In the genomic region with DNA sequence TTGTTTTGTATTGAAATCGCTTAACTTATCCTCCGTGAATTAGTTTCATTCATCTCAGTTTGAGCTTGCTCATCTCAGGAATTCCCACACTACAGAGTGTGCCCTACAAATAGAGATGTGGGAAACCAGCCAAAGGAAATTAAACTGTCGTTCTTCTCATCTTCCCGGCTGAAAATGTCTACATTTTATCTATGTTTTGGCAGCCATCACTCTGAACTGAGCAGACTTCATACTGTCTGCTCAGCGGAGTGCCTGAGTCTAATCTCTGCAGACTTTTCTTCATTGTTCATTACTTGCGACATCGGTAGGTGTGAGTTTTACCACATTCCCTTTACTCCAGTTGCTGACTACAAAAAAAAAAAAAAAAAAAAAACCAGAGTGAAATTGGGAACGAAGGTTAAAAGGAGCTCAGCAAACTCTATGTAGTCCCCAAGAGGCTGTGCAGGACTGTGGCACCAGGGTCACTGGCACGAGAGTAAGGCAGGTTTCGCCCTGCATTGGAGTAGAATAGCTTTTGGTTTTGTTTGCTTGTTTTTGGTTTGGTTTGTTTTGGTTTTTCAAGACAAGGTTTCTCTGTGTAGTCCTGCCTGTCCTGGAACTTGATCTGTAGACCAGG, we compare ENCODE assay signal across 23 mouse cellular contexts. TPM values are rescaled to one million over a fixed set of nuclear protein-coding genes. Genes with fewer than 3 reads are reported as not detected.
DNase-seq lines count a peak whose midpoint lies in the region; ATAC-seq and TF ChIP-seq lines count a peak whose summit lies in the region.
"Had no signal": no experiment of that assay in that cellular context is flagged by ENCODE, and none has a peak within 500 bp of the region (broad histone marks: within the 10 kb centered on the region; RNA-seq: fewer than 3 reads in every experiment).

No protein-coding gene starts in this region.

- no peaks in the 10 kb centered on the region for H3K79me2 ChIP-seq in liver, adult 2 months (ENCODE audit: control insufficient read depth, insufficient read depth, low read length)

- 62% methylated on average over 10 of the region's 10 CpGs for WGBS in forebrain, embryonic 15.5 days
- 80% methylated on average over 10 of the region's 10 CpGs for WGBS in forebrain, embryonic 12.5 days
- WGBS in liver, adult 2 months = 25% methylated on average over 10 of the region's 10 CpGs
- WGBS in liver, embryonic 12.5 days (ENCODE audit: insufficient replicate concordance) = 64% methylated on average over 10 of the region's 10 CpGs
- WGBS in forebrain, postnatal 0 days = 49% methylated on average over 10 of the region's 10 CpGs

- H3K4me2 ChIP-seq in forebrain, embryonic 15.5 days (replicated peaks) = no peak overlapping the region
- H3K4me2 ChIP-seq in forebrain, embryonic 12.5 days = no peak overlapping the region
- no peak overlapping the region for H3K4me2 ChIP-seq in liver, embryonic 12.5 days
- H3K4me2 ChIP-seq in forebrain, postnatal 0 days (ENCODE audit: low read depth) = no peak overlapping the region
- H3K4me2 ChIP-seq: embryonic facial prominence, embryonic 12.5 days; hindbrain, embryonic 13.5 days; limb, embryonic 15.5 days; midbrain, embryonic 11.5 days had no signal

- H3K4me1 ChIP-seq in forebrain, embryonic 15.5 days = no peaks in the 10 kb centered on the region; the same call in 1 of the 2 replicates
- H3K4me1 ChIP-seq in forebrain, embryonic 12.5 days = no peaks in the 10 kb centered on the region
- no peaks in the 10 kb centered on the region; the same call in 1 of the 2 replicates for H3K4me1 ChIP-seq in liver, adult 2 months (ENCODE audit: control insufficient read depth, insufficient read depth, low read length)
- H3K4me1 ChIP-seq in liver, embryonic 12.5 days = peaks cover 26% of the 10 kb centered on the region
- H3K4me1 ChIP-seq in forebrain, postnatal 0 days (ENCODE audit: insufficient read depth) = no peaks in the 10 kb centered on the region
- H3K4me1 ChIP-seq: embryonic facial prominence, embryonic 12.5 days; limb, embryonic 10.5 days; limb, embryonic 15.5 days had no signal

- no peaks in the 10 kb centered on the region for H3K36me3 ChIP-seq in forebrain, embryonic 15.5 days
- no peaks in the 10 kb centered on the region for H3K36me3 ChIP-seq in forebrain, embryonic 12.5 days (replicated peaks)
- no peaks in the 10 kb centered on the region for H3K36me3 ChIP-seq in liver, adult 2 months (ENCODE audit: control insufficient read depth, insufficient read depth, low read length)
- no peaks in the 10 kb centered on the region for H3K36me3 ChIP-seq in liver, embryonic 12.5 days
- no peaks in the 10 kb centered on the region for H3K36me3 ChIP-seq in forebrain, postnatal 0 days (ENCODE audit: insufficient read depth)
- H3K36me3 ChIP-seq: embryonic facial prominence, embryonic 12.5 days; hindbrain, embryonic 13.5 days; limb, embryonic 10.5 days; limb, embryonic 15.5 days had no signal

- peak; percentile 48; the same call in 1 of the 2 replicates for ATAC-seq in forebrain, embryonic 15.5 days (replicated peaks)
- no peak for ATAC-seq in forebrain, embryonic 12.5 days (ENCODE audit: low FRiP score)
- no peak for ATAC-seq in liver, embryonic 12.5 days
- peak; percentile 79; the same call in 1 of the 2 replicates for ATAC-seq in forebrain, postnatal 0 days
- ATAC-seq: intestine, embryonic 16.5 days; midbrain, embryonic 16.5 days had no signal

- H3K27ac ChIP-seq in forebrain, embryonic 15.5 days (replicated peaks) = no peak overlapping the region
- no peak overlapping the region for H3K27ac ChIP-seq in forebrain, embryonic 12.5 days
- H3K27ac ChIP-seq in liver, adult 2 months (replicated peaks; ENCODE audit: insufficient read depth, low read depth, low read length) = no peak overlapping the region
- H3K27ac ChIP-seq in liver, embryonic 12.5 days = no peak overlapping the region
- H3K27ac ChIP-seq in forebrain, postnatal 0 days (ENCODE audit: low read depth, low read length) = no peak overlapping the region
- H3K27ac ChIP-seq: embryonic facial prominence, embryonic 12.5 days; hindbrain, embryonic 13.5 days; limb, embryonic 10.5 days; limb, embryonic 15.5 days had no signal

- H3K9me3 ChIP-seq in forebrain, embryonic 15.5 days = no peaks in the 10 kb centered on the region
- H3K9me3 ChIP-seq in forebrain, embryonic 12.5 days = no peaks in the 10 kb centered on the region
- no peaks in the 10 kb centered on the region for H3K9me3 ChIP-seq in liver, embryonic 12.5 days (replicated peaks)
- H3K9me3 ChIP-seq in forebrain, postnatal 0 days (ENCODE audit: low read length) = no peaks in the 10 kb centered on the region
- H3K9me3 ChIP-seq: embryonic facial prominence, embryonic 12.5 days; hindbrain, embryonic 13.5 days; limb, embryonic 10.5 days; limb, embryonic 15.5 days had no signal

- peak; percentile 54 for DNase-seq in liver, adult 2 months (ENCODE audit: extremely low read depth, low read depth, low spot score)
- DNase-seq in brain, adult 2 months (ENCODE audit: low read depth, low spot score) = peak; percentile 24
- peak; percentile 39 for DNase-seq in forebrain, postnatal 0 days
- no peak for DNase-seq in layer of hippocampus, adult 9-11 months
- DNase-seq: B cell, adult 2 months; cerebellum, adult 11-12 months; cerebellum, adult 9-11 months; embryo, embryonic 11 days; heart, postnatal 4 days; kidney, postnatal 25 days; lung, postnatal 36 days; thymus, adult 2 months; thymus, postnatal 36 days had no signal

- no peak overlapping the region for H3K9ac ChIP-seq in forebrain, embryonic 15.5 days (replicated peaks)
- no peak overlapping the region for H3K9ac ChIP-seq in forebrain, embryonic 12.5 days
- H3K9ac ChIP-seq in liver, adult 2 months (ENCODE audit: low read depth, low read length) = no peak overlapping the region
- no peak overlapping the region for H3K9ac ChIP-seq in liver, embryonic 12.5 days
- no peak overlapping the region for H3K9ac ChIP-seq in forebrain, postnatal 0 days
- H3K9ac ChIP-seq: embryonic facial prominence, embryonic 12.5 days; hindbrain, embryonic 13.5 days; limb, embryonic 15.5 days had no signal

- H3K4me3 ChIP-seq in forebrain, embryonic 15.5 days = no peak overlapping the region
- no peak overlapping the region for H3K4me3 ChIP-seq in forebrain, embryonic 12.5 days (replicated peaks)
- H3K4me3 ChIP-seq in liver, adult 2 months (ENCODE audit: insufficient read depth, low read depth, low read length) = no peak overlapping the region
- no peak overlapping the region for H3K4me3 ChIP-seq in liver, embryonic 12.5 days
- H3K4me3 ChIP-seq in forebrain, postnatal 0 days (ENCODE audit: low read depth, low read length) = no peak overlapping the region
- H3K4me3 ChIP-seq: embryonic facial prominence, embryonic 12.5 days; hindbrain, embryonic 13.5 days; limb, embryonic 10.5 days; limb, embryonic 15.5 days had no signal

- TF ChIP-seq CTCF in liver, adult 2 months (IDR thresholded peaks at IDR 0.05; ENCODE audit: low read depth, low read length) = no peak
- TF ChIP-seq CTCF in forebrain, postnatal 0 days (IDR thresholded peaks at IDR 0.05; ENCODE audit: low read depth) = no peak

- TF ChIP-seq POLR2A in liver, adult 2 months (IDR thresholded peaks at IDR 0.05; ENCODE audit: extremely low read depth, insufficient read depth, low read length) = no peak

- H3K27me3 ChIP-seq in forebrain, embryonic 15.5 days = no peaks in the 10 kb centered on the region
- H3K27me3 ChIP-seq in forebrain, embryonic 12.5 days = no peaks in the 10 kb centered on the region
- no peaks in the 10 kb centered on the region for H3K27me3 ChIP-seq in liver, adult 2 months (ENCODE audit: control insufficient read depth, insufficient read depth, low read length)
- no peaks in the 10 kb centered on the region for H3K27me3 ChIP-seq in liver, embryonic 12.5 days (replicated peaks)
- H3K27me3 ChIP-seq in forebrain, postnatal 0 days (ENCODE audit: insufficient read depth, low read length) = no peaks in the 10 kb centered on the region
- H3K27me3 ChIP-seq: embryonic facial prominence, embryonic 12.5 days; hindbrain, embryonic 13.5 days; limb, embryonic 15.5 days had no signal

RNA-seq across cellular contexts. Expression of a gene that starts 43.4 kb away (rescaled TPM):
- polyA plus RNA-seq in forebrain, embryonic 15.5 days (2015; fragmentation: Nextera tagmentation; extraction: Ambion mirVana) = 0.41 and 2.2 TPM in 2 replicates
- 1.4 and 1.7 TPM in 2 replicates for polyA plus RNA-seq in forebrain, embryonic 12.5 days (2016; fragmentation: Nextera tagmentation; extraction: Ambion mirVana)
- 3.1 and 4.0 TPM in 2 replicates for total RNA-seq in liver, adult 2 months (2014; rRNA removed)
- polyA plus RNA-seq in liver, adult 2 months (2012; rRNA removed) = 0.37 and 0.61 TPM in 2 replicates
- 1.9 and 2.2 TPM in 2 replicates for polyA plus RNA-seq in liver, embryonic 12.5 days (2016; fragmentation: Nextera tagmentation; extraction: Ambion mirVana)
- 0.92 and 2.9 TPM in 2 replicates for total RNA-seq in forebrain, postnatal 0 days (2014; rRNA removed)
- polyA plus RNA-seq in forebrain, postnatal 0 days (2015; fragmentation: Nextera tagmentation; extraction: Ambion mirVana) = 0.75 and 0.93 TPM in 2 replicates

Comparison
In these comparisons a context has a peak if more than half of its experiments do, and no peak if none do; other contexts are left out.
1. ATAC-seq: peak in forebrain, embryonic 15.5 days (single experiment) and forebrain, postnatal 0 days (single experiment); none in forebrain, embryonic 12.5 days (single experiment) and liver, embryonic 12.5 days (single experiment).